Mouse (Mus musculus) lung, embryonic 16.5 days (tissue): Measurements from ENCODE around the gene Akr1b7. TPM values are rescaled to one million over a fixed set of nuclear protein-coding genes. Genes with fewer than 3 reads are reported as not detected.

Experiments
- ATAC-seq: fragments of 200-750 bp; cut with Nextera tagmentation; 2 replicates; pipeline ENCODE4 v1.8.0; 2017; ENCODE audit warnings: low read depth, mild to moderate bottlenecking, moderate library complexity
- H3K27ac ChIP-seq: fragments of 300-500 bp; sonication (generic); 2 replicates; pipeline ENCODE4 v1.5.1; 2014; ENCODE audit warnings: mild to moderate bottlenecking, control low read depth, low read length
- H3K27me3 ChIP-seq: fragments of 300-500 bp; sonication (generic); 2 replicates; pipeline ENCODE4 v1.6.1; 2014; ENCODE audit warnings: low read depth, low read length, mixed read lengths; ENCODE audit not compliant: control insufficient read depth, insufficient read depth
- H3K36me3 ChIP-seq: fragments of 300-500 bp; sonication (generic); 2 replicates; pipeline ENCODE4 v1.6.1; 2014; ENCODE audit warnings: low read length; ENCODE audit not compliant: control insufficient read depth, insufficient read depth
- H3K4me1 ChIP-seq: fragments of 300-500 bp; sonication (generic); replicated peaks from 2 replicates; pipeline ENCODE4 v1.6.1; 2014; ENCODE audit warnings: low read length, mixed read lengths; ENCODE audit not compliant: control insufficient read depth, insufficient read depth
- H3K4me2 ChIP-seq: fragments of 300-500 bp; sonication (generic); 2 replicates; pipeline ENCODE4 v1.6.1; 2014; ENCODE audit warnings: low read depth, low read length, control low read depth
- H3K4me3 ChIP-seq: fragments of 300-500 bp; sonication (generic); 2 replicates; pipeline ENCODE4 v1.5.1; 2014; ENCODE audit warnings: mild to moderate bottlenecking, low read length, control low read depth
- H3K9ac ChIP-seq: fragments of 300-500 bp; sonication (generic); 2 replicates; pipeline ENCODE4 v1.6.1; 2014; ENCODE audit warnings: low read length, control low read depth
- H3K9me3 ChIP-seq: fragments of 300-500 bp; sonication (generic); 2 replicates; pipeline ENCODE4 v1.6.1; 2016; ENCODE audit warnings: low read length; ENCODE audit not compliant: control insufficient read depth
- WGBS: fragments of 180-500 bp; shearing (Covaris S2); extraction: QIAGEN DNeasy Blood & Tissue Kit; methylation state at CpG from one replicate; pipeline ENCODE4 v1.1.7; 2014; 5-methylcytosine and 5-hydroxymethylcytosine counted together
- polyA plus RNA-seq: library from polyadenylated mRNA; unstranded; fragments of >200 nt; fragmentation: Nextera tagmentation; extraction: Ambion mirVana; gene quantifications from 2 replicates; pipeline ENCODE4 v1.2.1, GENCODE M21; 2015

Gene Akr1b7
- polyA plus RNA-seq, 1 experiment from 2014 or later: not detected

- WGBS: 3% methylated on average over 13 of the region's 13 CpGs
- H3K9me3 ChIP-seq: no peaks in the 10 kb centered on the region
- H3K36me3 ChIP-seq: no peaks in the 10 kb centered on the region
- no peaks in the 10 kb centered on the region for H3K27me3 ChIP-seq
- peak overlapping the region; percentile 84 for H3K4me2 ChIP-seq
- ATAC-seq: peak; percentile 84
- peak overlapping the region; percentile 51 for H3K4me3 ChIP-seq
- peak overlapping the region; percentile 76 for H3K27ac ChIP-seq
- H3K4me1 ChIP-seq: 0 out of 2 replicates have a peak, but pooled peaks cover 3% of the 10 kb centered on the region
- peak overlapping the region; percentile 60 for H3K9ac ChIP-seq
Measured at GRCm38 (mm10) chr6:34384701-34385370, 27.3 kb upstream of the Akr1b7 start.

- Histone ChIP-seq H3K27ac (no peak overlapping the region), H3K4me3 (no peak overlapping the region), H3K36me3 (peaks cover 9% of the 10 kb centered on the region), H3K9ac (no peak overlapping the region), H3K4me1 (0 out of 2 replicates have a peak, but pooled peaks cover 3% of the 10 kb centered on the region), H3K4me2 (no peak overlapping the region), H3K9me3 (peaks cover 3% of the 10 kb centered on the region), H3K27me3 (no peaks in the 10 kb centered on the region)
- ATAC-seq: no peak
- 82% methylated on average over 4 of the region's 4 CpGs for WGBS
Measured at GRCm38 (mm10) chr6:34388420-34389156, 23.5 kb upstream of the Akr1b7 start.

DNA sequence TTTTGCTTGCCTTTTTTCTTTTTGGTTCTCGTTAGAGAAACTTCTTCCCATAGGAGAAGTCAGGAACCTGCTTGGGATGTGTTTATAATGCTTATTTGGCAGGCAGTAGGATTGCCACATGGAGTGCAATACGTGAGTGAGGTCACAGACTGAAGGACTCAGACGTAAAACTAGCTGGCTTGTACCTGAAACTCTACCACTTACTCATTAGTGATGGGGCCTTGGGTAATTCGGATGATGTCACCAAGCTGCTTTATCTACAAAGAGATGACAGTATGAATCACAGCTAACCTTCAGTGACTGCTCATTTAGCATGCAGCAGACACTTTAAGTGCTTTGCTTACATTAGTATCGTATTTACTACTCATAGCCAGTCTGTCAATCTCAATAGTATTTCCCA lies 16.2 kb upstream of the Akr1b7 start:
- H3K27ac ChIP-seq: no peak overlapping the region
- no peaks in the 10 kb centered on the region for H3K4me1 ChIP-seq
- WGBS: 60% methylated on average over 5 of the region's 5 CpGs
- H3K9ac ChIP-seq: no peak overlapping the region
- H3K4me2 ChIP-seq: no peak overlapping the region
- no peaks in the 10 kb centered on the region for H3K27me3 ChIP-seq
- no peak overlapping the region for H3K4me3 ChIP-seq
- no peak for ATAC-seq
- H3K36me3 ChIP-seq: peaks cover 7% of the 10 kb centered on the region
- H3K9me3 ChIP-seq: peaks cover 1% of the 10 kb centered on the region

DNA sequence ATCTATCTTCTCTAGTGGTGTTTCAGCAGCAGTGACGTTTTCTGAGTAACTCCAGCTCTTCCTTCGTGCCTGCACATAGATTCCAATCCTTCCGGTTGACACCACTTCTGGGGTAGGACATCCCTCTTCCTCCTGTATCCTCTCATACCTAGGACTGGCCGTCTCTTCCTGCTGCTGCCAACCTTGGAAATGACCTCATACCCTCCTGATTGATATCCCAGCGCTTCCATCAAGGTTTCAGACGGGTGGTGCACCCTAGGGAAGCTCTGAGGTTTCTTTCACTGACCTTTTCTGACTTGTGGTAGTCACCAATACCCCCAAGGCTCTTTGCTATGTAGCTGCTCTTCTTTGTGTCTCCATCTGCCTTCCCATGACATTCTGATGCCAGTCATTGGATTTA lies 13.7 kb upstream of the Akr1b7 start:
- Histone ChIP-seq H3K9ac (no peak overlapping the region), H3K4me1 (no peaks in the 10 kb centered on the region), H3K9me3 (no peaks in the 10 kb centered on the region), H3K4me3 (no peak overlapping the region), H3K36me3 (no peaks in the 10 kb centered on the region), H3K4me2 (no peak overlapping the region), H3K27ac (no peak overlapping the region), H3K27me3 (no peaks in the 10 kb centered on the region)
- ATAC-seq: no peak
- WGBS: 88% methylated on average over 6 of the region's 6 CpGs

DNA sequence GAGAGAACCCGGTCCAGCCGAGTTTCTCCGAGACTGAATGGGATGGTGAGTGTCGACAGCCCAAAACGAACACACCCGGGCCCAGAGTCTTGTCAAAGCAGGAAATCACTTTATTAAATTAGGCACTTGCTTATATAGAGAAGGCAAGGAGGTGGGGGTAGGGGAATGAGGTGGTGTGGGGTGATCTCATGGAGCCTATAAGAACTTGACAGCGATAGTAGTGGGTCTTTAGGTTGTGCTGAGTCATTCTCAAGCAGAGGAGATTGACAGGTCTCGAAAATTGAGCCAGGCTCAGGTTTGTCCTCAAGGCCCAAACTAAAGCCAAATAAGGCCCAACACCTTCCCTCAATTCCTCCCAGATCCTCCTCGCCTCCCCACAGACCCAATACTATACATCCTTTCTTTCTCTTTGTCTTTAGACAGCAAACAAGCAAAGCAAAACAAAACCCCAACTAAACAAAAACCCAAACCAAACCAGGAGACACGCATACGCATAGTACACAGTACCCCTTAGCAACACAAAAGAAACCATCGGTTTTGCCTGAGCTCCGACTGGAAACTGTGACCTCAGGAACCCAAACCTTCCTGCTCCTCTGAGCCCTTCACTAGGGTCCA lies 12.4 kb upstream of the Akr1b7 start:
- H3K9ac ChIP-seq: no peak overlapping the region
- H3K36me3 ChIP-seq: no peaks in the 10 kb centered on the region
- no peaks in the 10 kb centered on the region for H3K4me1 ChIP-seq
- H3K4me3 ChIP-seq: no peak overlapping the region
- no peak for ATAC-seq
- no peak overlapping the region for H3K4me2 ChIP-seq
- WGBS: 77% methylated on average over 13 of the region's 13 CpGs
- no peak overlapping the region for H3K27ac ChIP-seq
- no peaks in the 10 kb centered on the region for H3K9me3 ChIP-seq
- no peaks in the 10 kb centered on the region for H3K27me3 ChIP-seq

DNA sequence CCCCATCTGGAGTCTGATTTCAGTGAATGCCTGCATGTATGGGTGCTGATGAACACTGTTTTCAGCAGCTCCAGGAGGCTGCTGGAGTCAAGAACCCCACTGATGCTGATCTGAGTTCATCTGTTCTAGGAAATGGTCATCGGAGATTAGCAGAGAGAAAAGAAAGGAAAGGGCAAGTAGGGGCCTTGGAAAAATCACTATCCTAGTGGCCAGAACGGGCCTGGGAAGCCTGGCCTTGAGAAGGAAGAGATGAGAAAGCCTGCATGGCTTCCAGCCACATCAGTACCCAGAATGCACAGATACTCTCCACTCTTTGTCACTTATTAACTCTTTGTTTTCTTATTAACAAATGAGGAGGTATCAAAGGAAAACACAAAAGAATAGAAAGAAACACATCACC lies 11.4 kb upstream of the Akr1b7 start:
- Histone ChIP-seq H3K4me3 (no peak overlapping the region), H3K4me2 (no peak overlapping the region), H3K27me3 (no peaks in the 10 kb centered on the region), H3K27ac (no peak overlapping the region), H3K9ac (no peak overlapping the region), H3K9me3 (no peaks in the 10 kb centered on the region), H3K36me3 (no peaks in the 10 kb centered on the region), H3K4me1 (no peaks in the 10 kb centered on the region)
- 74% methylated on average over 2 of the region's 2 CpGs for WGBS
- ATAC-seq: no peak

GRCm38 (mm10) chr6:34406746-34407145 lies 5.4 kb upstream of the Akr1b7 start:
- H3K9me3 ChIP-seq: peaks cover 5% of the 10 kb centered on the region; the same call in 1 of the 2 replicates
- no peak for ATAC-seq
- H3K4me2 ChIP-seq: no peak overlapping the region
- H3K27ac ChIP-seq: no peak overlapping the region; the same call in 1 of the 2 replicates
- peaks cover 3% of the 10 kb centered on the region; the same call in 1 of the 2 replicates for H3K4me1 ChIP-seq
- no peak overlapping the region for H3K4me3 ChIP-seq
- no peak overlapping the region for H3K9ac ChIP-seq
- 74% methylated on average over 4 of the region's 4 CpGs for WGBS
- no peaks in the 10 kb centered on the region for H3K36me3 ChIP-seq
- no peaks in the 10 kb centered on the region for H3K27me3 ChIP-seq

- no peak overlapping the region for H3K9ac ChIP-seq
- no peaks in the 10 kb centered on the region for H3K36me3 ChIP-seq
- peak overlapping the region; percentile 65 for H3K27ac ChIP-seq
- peaks cover 3% of the 10 kb centered on the region; the same call in 1 of the 2 replicates for H3K4me1 ChIP-seq
- WGBS: 52% methylated on average over 10 of the region's 10 CpGs
- no peak overlapping the region for H3K4me2 ChIP-seq
- no peak for ATAC-seq
- no peaks in the 10 kb centered on the region for H3K27me3 ChIP-seq
- H3K4me3 ChIP-seq: no peak overlapping the region
- peaks cover 5% of the 10 kb centered on the region; the same call in 1 of the 2 replicates for H3K9me3 ChIP-seq
Measured at GRCm38 (mm10) chr6:34407403-34407802, 4.7 kb upstream of the Akr1b7 start.

DNA sequence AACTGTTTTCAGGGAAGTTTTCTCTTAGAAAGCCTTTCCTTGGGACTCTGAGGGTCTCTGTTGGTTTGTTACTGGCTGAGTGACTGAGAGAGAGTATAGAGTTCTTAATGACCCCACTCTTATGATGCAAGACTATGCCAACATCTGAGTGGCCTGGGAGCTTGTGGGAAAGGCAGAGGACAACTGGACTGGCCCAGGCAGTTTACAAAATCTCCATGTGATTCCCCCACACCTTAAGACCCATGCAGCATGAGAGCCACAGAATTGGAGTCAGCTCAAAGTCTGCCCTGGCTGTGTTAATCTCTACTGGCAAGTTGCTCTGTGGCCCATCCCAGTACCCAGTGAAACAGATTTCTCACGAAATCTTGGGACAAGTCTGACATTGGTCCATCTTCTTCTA lies 554 bp downstream of the Akr1b7 start:
- Histone ChIP-seq H3K4me2 (no peak overlapping the region), H3K4me3 (no peak overlapping the region), H3K27ac (no peak overlapping the region), H3K9ac (no peak overlapping the region), H3K9me3 (peaks cover 2% of the 10 kb centered on the region; the same call in 1 of the 2 replicates), H3K36me3 (no peaks in the 10 kb centered on the region), H3K27me3 (no peaks in the 10 kb centered on the region), H3K4me1 (no peaks in the 10 kb centered on the region)
- 76% methylated on average over 1 of the region's 1 CpGs for WGBS
- ATAC-seq: no peak
